Mouse (Mus musculus): ENCODE data around the gene Jun. TPM values are rescaled to one million over a fixed set of nuclear protein-coding genes. Genes with fewer than 3 reads are reported as not detected.

The Jun gene
- total and polyA plus RNA-seq, 3 experiments = not detected

DNA sequence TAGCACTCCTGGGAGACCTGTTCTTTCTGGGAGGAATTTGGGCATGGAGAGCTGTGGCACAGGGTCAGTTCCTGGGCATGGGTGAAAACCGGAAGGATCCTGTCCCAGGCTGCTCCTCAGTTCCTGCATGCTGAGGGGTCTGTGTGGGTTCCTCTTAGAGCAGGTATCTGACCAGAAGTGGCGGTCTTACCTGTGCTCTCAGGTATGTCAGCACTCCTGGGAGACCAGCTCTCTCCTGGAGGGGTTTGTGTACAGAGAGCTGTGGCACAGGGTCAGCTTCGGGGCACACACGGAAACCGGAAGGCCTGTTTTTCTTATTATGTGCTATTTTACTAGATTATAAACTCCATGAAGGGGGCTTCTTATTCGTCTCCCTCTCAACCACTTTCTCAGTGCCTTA is 7.3 kb downstream of the Jun start:
- H3K4me1 ChIP-seq (ENCODE audit: control insufficient read depth in 1 of 2, insufficient read depth in 2 of 2, low read length in 2 of 2) = no peaks in the 10 kb centered on the region
- no peak overlapping the region for H3K4me3 ChIP-seq (ENCODE audit: control insufficient read depth in 1 of 2, insufficient read depth in 1 of 2, low read depth in 2 of 2, low read length in 2 of 2)
- no peaks in the 10 kb centered on the region for H3K9me3 ChIP-seq (replicated peaks; ENCODE audit: insufficient read depth, low read length)
- no peaks in the 10 kb centered on the region for H3K27me3 ChIP-seq (ENCODE audit: control insufficient read depth in 1 of 2, insufficient read depth in 2 of 2, low read length in 2 of 2)
- no peak for DNase-seq (ENCODE audit: low read depth, low spot score)
- H3K36me3 ChIP-seq (ENCODE audit: control insufficient read depth in 1 of 2, insufficient read depth in 2 of 2, low read length in 2 of 2) = no peaks in the 10 kb centered on the region
- TF ChIP-seq KAT2A (conservative IDR thresholded peaks at IDR 0.05; ENCODE audit: low read depth, low read length) (no peak), ZNF384 (IDR thresholded peaks at IDR 0.05; ENCODE audit: low read depth, low read length) (no peak), ETS1 (IDR thresholded peaks at IDR 0.05; ENCODE audit: low read depth, low read length) (no peak), CHD1 (IDR thresholded peaks at IDR 0.05; ENCODE audit: low read depth, low read length) (no peak), ELF1 (IDR thresholded peaks at IDR 0.05; ENCODE audit: low read depth, low read length) (no peak), RCOR1 (IDR thresholded peaks at IDR 0.05; ENCODE audit: low read depth, low read length) (no peak), POLR2AphosphoS5 (IDR thresholded peaks at IDR 0.05; ENCODE audit: borderline replicate concordance, low read depth, low read length) (no peak), ZMIZ1 (IDR thresholded peaks at IDR 0.05; ENCODE audit: low read depth, low read length) (no peak), E2F4 (IDR thresholded peaks at IDR 0.05; ENCODE audit: borderline replicate concordance, low read depth, low read length) (no peak), EP300 (IDR thresholded peaks at IDR 0.05; ENCODE audit: low read depth in 1 of 2, low read length in 2 of 2) (no peak), CTCF (IDR thresholded peaks at IDR 0.05 in 2 of 3, conservative IDR thresholded peaks at IDR 0.05 in 1 of 3; ENCODE audit: control insufficient read depth in 1 of 3, insufficient read depth in 1 of 3, low read depth in 2 of 3, low read length in 3 of 3, poor library complexity in 1 of 3, severe bottlenecking in 1 of 3) (no peak), POLR2A (IDR thresholded peaks at IDR 0.05; ENCODE audit: control insufficient read depth in 1 of 2, insufficient read depth in 1 of 2, low read depth in 1 of 2, low read length in 2 of 2, poor library complexity in 1 of 2) (no peak), USF2 (IDR thresholded peaks at IDR 0.05; ENCODE audit: borderline replicate concordance in 1 of 2, insufficient read depth in 1 of 2, low read depth in 1 of 2, low read length in 2 of 2) (no peak), TBP (IDR thresholded peaks at IDR 0.05; ENCODE audit: low read depth, low read length) (no peak), NELFE (IDR thresholded peaks at IDR 0.05; ENCODE audit: low read depth, low read length) (no peak), MAFK (IDR thresholded peaks at IDR 0.05; ENCODE audit: borderline replicate concordance, low read depth, low read length) (no peak), POLR2AphosphoS2 (IDR thresholded peaks at IDR 0.05; ENCODE audit: low read length) (no peak)
- no peak overlapping the region for H3K27ac ChIP-seq (ENCODE audit: control insufficient read depth, low read depth, low read length)
- no peak overlapping the region for H3K9ac ChIP-seq (ENCODE audit: control insufficient read depth, low read depth, low read length, poor library complexity, severe bottlenecking)
- H3K79me2 ChIP-seq (ENCODE audit: control insufficient read depth, insufficient read depth, low read length, poor library complexity) = no peaks in the 10 kb centered on the region

DNA sequence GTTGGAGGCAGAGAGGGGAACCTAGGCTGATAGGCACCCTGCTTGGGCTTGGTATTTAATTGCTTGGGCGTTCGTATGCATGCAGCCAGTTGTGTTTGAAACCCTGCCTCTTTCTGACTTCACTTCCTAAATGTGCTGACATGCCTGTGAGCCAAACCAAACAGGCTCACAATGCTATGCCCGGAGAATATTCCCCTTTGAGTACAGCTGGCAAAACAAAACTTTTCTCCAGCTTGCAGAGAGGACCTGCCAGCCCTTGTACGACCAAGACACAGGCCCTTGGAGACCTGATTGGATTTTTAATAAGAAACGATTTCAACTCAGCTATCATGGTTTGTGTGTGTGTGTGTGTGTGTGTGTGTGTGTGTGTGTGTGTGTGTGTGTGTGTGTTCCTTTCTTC is 14.0 kb downstream of the Jun start:
- H3K27ac ChIP-seq (ENCODE audit: control insufficient read depth, low read depth, low read length) = no peak overlapping the region
- H3K36me3 ChIP-seq (ENCODE audit: control insufficient read depth in 1 of 2, insufficient read depth in 2 of 2, low read length in 2 of 2) = no peaks in the 10 kb centered on the region
- no peaks in the 10 kb centered on the region for H3K79me2 ChIP-seq (ENCODE audit: control insufficient read depth, insufficient read depth, low read length, poor library complexity)
- no peak overlapping the region for H3K4me3 ChIP-seq (ENCODE audit: control insufficient read depth in 1 of 2, insufficient read depth in 1 of 2, low read depth in 2 of 2, low read length in 2 of 2)
- TF ChIP-seq ZC3H11A (IDR thresholded peaks at IDR 0.05; ENCODE audit: low read depth, low read length) = no peak
- TF ChIP-seq NELFE (IDR thresholded peaks at IDR 0.05; ENCODE audit: low read depth, low read length) = no peak
- no peak for TF ChIP-seq USF1 (IDR thresholded peaks at IDR 0.05; ENCODE audit: low read depth, low read length)
- TF ChIP-seq UBTF (IDR thresholded peaks at IDR 0.05; ENCODE audit: borderline replicate concordance, insufficient read depth, low read depth, low read length) = no peak
- no peak for TF ChIP-seq MYB (IDR thresholded peaks at IDR 0.05; ENCODE audit: low read depth, low read length)
- TF ChIP-seq POLR2A (IDR thresholded peaks at IDR 0.05; ENCODE audit: control insufficient read depth in 1 of 2, insufficient read depth in 1 of 2, low read depth in 1 of 2, low read length in 2 of 2, poor library complexity in 1 of 2) = no peak
- TF ChIP-seq CTCF (IDR thresholded peaks at IDR 0.05 in 2 of 3, conservative IDR thresholded peaks at IDR 0.05 in 1 of 3; ENCODE audit: control insufficient read depth in 1 of 3, insufficient read depth in 1 of 3, low read depth in 2 of 3, low read length in 3 of 3, poor library complexity in 1 of 3, severe bottlenecking in 1 of 3) = no peak
- no peak for TF ChIP-seq TCF12 (IDR thresholded peaks at IDR 0.05; ENCODE audit: low read depth, low read length)
- no peak for TF ChIP-seq POLR2AphosphoS5 (IDR thresholded peaks at IDR 0.05; ENCODE audit: borderline replicate concordance, low read depth, low read length)
- TF ChIP-seq TAL1 (IDR thresholded peaks at IDR 0.05; ENCODE audit: low read length) = no peak
- no peak for TF ChIP-seq ZMIZ1 (IDR thresholded peaks at IDR 0.05; ENCODE audit: low read depth, low read length)
- H3K9ac ChIP-seq (ENCODE audit: control insufficient read depth, low read depth, low read length, poor library complexity, severe bottlenecking) = no peak overlapping the region
- no peaks in the 10 kb centered on the region for H3K4me1 ChIP-seq (ENCODE audit: control insufficient read depth in 1 of 2, insufficient read depth in 2 of 2, low read length in 2 of 2)
- no peaks in the 10 kb centered on the region for H3K27me3 ChIP-seq (ENCODE audit: control insufficient read depth in 1 of 2, insufficient read depth in 2 of 2, low read length in 2 of 2)
- DNase-seq (ENCODE audit: low read depth, low spot score) = no peak
- no peaks in the 10 kb centered on the region for H3K9me3 ChIP-seq (replicated peaks; ENCODE audit: insufficient read depth, low read length)

Measured in MEL (cell line).